Mouse (Mus musculus): ENCODE results near the gene Rnaseh2a. TPM values are rescaled to one million over a fixed set of nuclear protein-coding genes. Genes with fewer than 3 reads are reported as not detected.

Rnaseh2a gene
- polyA plus RNA-seq, 1 experiment: not detected

- no peak overlapping the region for H3K4me3 ChIP-seq (ENCODE audit: insufficient read depth, low read depth, low read length)
- peaks cover 14% of the 10 kb centered on the region for H3K4me1 ChIP-seq (ENCODE audit: control insufficient read depth, insufficient read depth, low read length)
- TF ChIP-seq CTCF (IDR thresholded peaks at IDR 0.05; ENCODE audit: insufficient read depth, low read depth, low read length) (no peak), POLR2A (IDR thresholded peaks at IDR 0.05; ENCODE audit: insufficient read depth, low read depth, low read length) (no peak)
- WGBS: 82% methylated on average over 8 of the region's 8 CpGs
- H3K27ac ChIP-seq (ENCODE audit: insufficient read depth, low read depth, low read length): no peak overlapping the region
Measured at GRCm38 (mm10) chr8:84907493-84907892, 62.1 kb downstream of the Rnaseh2a start.

GRCm38 (mm10) chr8:84907037-84907436 is 62.5 kb downstream of the Rnaseh2a start:
- 95% methylated on average over 9 of the region's 9 CpGs for WGBS
- TF ChIP-seq POLR2A (IDR thresholded peaks at IDR 0.05; ENCODE audit: insufficient read depth, low read depth, low read length): no peak
- no peak for TF ChIP-seq CTCF (IDR thresholded peaks at IDR 0.05; ENCODE audit: insufficient read depth, low read depth, low read length)

More at GRCm38 (mm10) chr8:84907037-84907436, 62.5 kb downstream of the Rnaseh2a start:
- H3K4me3 ChIP-seq (ENCODE audit: insufficient read depth, low read depth, low read length): no peak overlapping the region
- peaks cover 15% of the 10 kb centered on the region for H3K4me1 ChIP-seq (ENCODE audit: control insufficient read depth, insufficient read depth, low read length)
- no peak overlapping the region for H3K27ac ChIP-seq (ENCODE audit: insufficient read depth, low read depth, low read length)

Other genes with a start within 250 kb of the Rnaseh2a start
- gene G430095P16Rik, start 246.8 kb downstream of the Rnaseh2a start, polyA plus RNA-seq (2012; ENCODE audit: insufficient read depth, insufficient read length, low replicate concordance, missing spikeins): not detected in 2 replicates
- not detected in 2 replicates for gene Nfix, start 169.4 kb downstream of the Rnaseh2a start, polyA plus RNA-seq (2012; ENCODE audit: insufficient read depth, insufficient read length, low replicate concordance, missing spikeins)
- gene Dand5, start 146.9 kb downstream of the Rnaseh2a start, polyA plus RNA-seq (2012; ENCODE audit: insufficient read depth, insufficient read length, low replicate concordance, missing spikeins): not detected in 2 replicates
- not detected in 2 replicates for gene Gadd45gip1, start 138.2 kb downstream of the Rnaseh2a start, polyA plus RNA-seq (2012; ENCODE audit: insufficient read depth, insufficient read length, low replicate concordance, missing spikeins)
- not detected in 2 replicates for gene Rad23a, start 129.1 kb downstream of the Rnaseh2a start, polyA plus RNA-seq (2012; ENCODE audit: insufficient read depth, insufficient read length, low replicate concordance, missing spikeins)
- 225 TPM in 1 of 2 replicates, not detected in the other for gene Calr, start 122.8 kb downstream of the Rnaseh2a start, polyA plus RNA-seq (2012; ENCODE audit: insufficient read depth, insufficient read length, low replicate concordance, missing spikeins)
- gene Farsa, start 112.8 kb downstream of the Rnaseh2a start, polyA plus RNA-seq (2012; ENCODE audit: insufficient read depth, insufficient read length, low replicate concordance, missing spikeins): not detected in 2 replicates
- gene Syce2, start 97.7 kb downstream of the Rnaseh2a start, polyA plus RNA-seq (2012; ENCODE audit: insufficient read depth, insufficient read length, low replicate concordance, missing spikeins): not detected in 2 replicates
- gene Gcdh, start 75.8 kb downstream of the Rnaseh2a start, polyA plus RNA-seq (2012; ENCODE audit: insufficient read depth, insufficient read length, low replicate concordance, missing spikeins): not detected in 2 replicates
- not detected in 2 replicates for gene Klf1, start 67.8 kb downstream of the Rnaseh2a start, polyA plus RNA-seq (2012; ENCODE audit: insufficient read depth, insufficient read length, low replicate concordance, missing spikeins)
- gene Dnase2a, start 61.2 kb downstream of the Rnaseh2a start, polyA plus RNA-seq (2012; ENCODE audit: insufficient read depth, insufficient read length, low replicate concordance, missing spikeins): not detected in 2 replicates
- not detected in 2 replicates for gene Mast1, start 32.4 kb downstream of the Rnaseh2a start, polyA plus RNA-seq (2012; ENCODE audit: insufficient read depth, insufficient read length, low replicate concordance, missing spikeins)
- not detected in 2 replicates for gene Rtbdn, start 22.8 kb downstream of the Rnaseh2a start, polyA plus RNA-seq (2012; ENCODE audit: insufficient read depth, insufficient read length, low replicate concordance, missing spikeins)
- not detected in 2 replicates for gene Gm49661, start 334 bp downstream of the Rnaseh2a start, polyA plus RNA-seq (2012; ENCODE audit: insufficient read depth, insufficient read length, low replicate concordance, missing spikeins)
- not detected in 2 replicates for gene Prdx2, start 180 bp downstream of the Rnaseh2a start, polyA plus RNA-seq (2012; ENCODE audit: insufficient read depth, insufficient read length, low replicate concordance, missing spikeins)
- not detected in 2 replicates for gene Junb, start 9.0 kb upstream of the Rnaseh2a start, polyA plus RNA-seq (2012; ENCODE audit: insufficient read depth, insufficient read length, low replicate concordance, missing spikeins)
- not detected in 2 replicates for gene Hook2, start 20.8 kb upstream of the Rnaseh2a start, polyA plus RNA-seq (2012; ENCODE audit: insufficient read depth, insufficient read length, low replicate concordance, missing spikeins)
- gene Best2, start 44.8 kb upstream of the Rnaseh2a start, polyA plus RNA-seq (2012; ENCODE audit: insufficient read depth, insufficient read length, low replicate concordance, missing spikeins): not detected in 2 replicates
- gene Asna1, start 55.5 kb upstream of the Rnaseh2a start, polyA plus RNA-seq (2012; ENCODE audit: insufficient read depth, insufficient read length, low replicate concordance, missing spikeins): not detected in 2 replicates
- gene Trir, start 57.1 kb upstream of the Rnaseh2a start, polyA plus RNA-seq (2012; ENCODE audit: insufficient read depth, insufficient read length, low replicate concordance, missing spikeins): not detected in 2 replicates
- gene Tnpo2, start 67.1 kb upstream of the Rnaseh2a start, polyA plus RNA-seq (2012; ENCODE audit: insufficient read depth, insufficient read length, low replicate concordance, missing spikeins): not detected in 2 replicates
- not detected in 2 replicates for gene Fbxw9, start 90.3 kb upstream of the Rnaseh2a start, polyA plus RNA-seq (2012; ENCODE audit: insufficient read depth, insufficient read length, low replicate concordance, missing spikeins)
- not detected in 2 replicates for gene Gm5741, start 98.2 kb upstream of the Rnaseh2a start, polyA plus RNA-seq (2012; ENCODE audit: insufficient read depth, insufficient read length, low replicate concordance, missing spikeins)
- gene Dhps, start 102.0 kb upstream of the Rnaseh2a start, polyA plus RNA-seq (2012; ENCODE audit: insufficient read depth, insufficient read length, low replicate concordance, missing spikeins): not detected in 2 replicates
- gene Wdr83os, start 111.0 kb upstream of the Rnaseh2a start, polyA plus RNA-seq (2012; ENCODE audit: insufficient read depth, insufficient read length, low replicate concordance, missing spikeins): not detected in 2 replicates
- gene Wdr83, start 111.5 kb upstream of the Rnaseh2a start, polyA plus RNA-seq (2012; ENCODE audit: insufficient read depth, insufficient read length, low replicate concordance, missing spikeins): not detected in 2 replicates
- 98.2 TPM in 1 of 2 replicates, not detected in the other for gene Man2b1, start 113.5 kb upstream of the Rnaseh2a start, polyA plus RNA-seq (2012; ENCODE audit: insufficient read depth, insufficient read length, low replicate concordance, missing spikeins)
- gene Zfp791, start 153.3 kb upstream of the Rnaseh2a start, polyA plus RNA-seq (2012; ENCODE audit: insufficient read depth, insufficient read length, low replicate concordance, missing spikeins): not detected in 2 replicates
- gene Cks1brt, start 182.2 kb upstream of the Rnaseh2a start, polyA plus RNA-seq (2012; ENCODE audit: insufficient read depth, insufficient read length, low replicate concordance, missing spikeins): not detected in 2 replicates